ENCODE assay signal across 19 mouse cellular contexts in the genomic region with DNA sequence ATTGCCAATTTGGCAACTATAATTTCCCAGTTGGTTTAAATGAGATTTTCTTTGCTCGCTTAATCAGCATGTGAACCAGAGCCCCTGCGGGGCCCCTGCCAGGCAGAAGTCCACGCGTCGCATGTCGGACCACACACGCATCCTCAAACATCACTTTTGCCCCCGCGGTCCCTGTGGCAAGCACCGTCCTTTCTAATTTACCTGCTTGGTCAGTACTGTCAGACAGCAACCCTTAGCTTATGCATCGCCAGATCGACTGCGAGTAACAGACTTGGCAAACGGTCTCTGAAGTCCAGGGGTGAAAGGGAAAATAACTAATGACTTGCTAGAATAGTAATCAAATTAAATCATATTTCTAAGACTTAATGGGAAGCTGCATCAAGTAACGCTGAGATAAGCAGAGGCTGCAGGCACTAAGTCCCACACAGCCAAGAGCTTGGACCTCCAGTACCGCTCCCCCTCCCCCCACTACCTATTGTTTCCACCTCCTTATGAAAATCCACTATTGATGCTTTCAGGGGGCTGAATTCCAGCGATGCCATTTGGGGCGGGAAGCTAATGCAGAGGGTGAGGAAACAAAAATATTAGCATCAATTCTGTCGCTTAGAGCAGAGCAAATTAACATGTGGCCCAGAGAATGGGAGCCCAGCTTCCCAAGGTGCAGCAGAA.
DNase-seq lines count a peak whose midpoint lies in the region; ATAC-seq and TF ChIP-seq lines count a peak whose summit lies in the region.
"Had no signal": no experiment of that assay in that cellular context is flagged by ENCODE, and none has a peak within 500 bp of the region (broad histone marks: within the 10 kb centered on the region; RNA-seq: fewer than 3 reads in every experiment).

No protein-coding gene starts in this region.

- peaks cover 15% of the 10 kb centered on the region for H3K4me1 ChIP-seq in forebrain, embryonic 12.5 days
- peaks cover 11% of the 10 kb centered on the region for H3K4me1 ChIP-seq in hindbrain, embryonic 16.5 days (ENCODE audit: control insufficient read depth, insufficient read depth, low read depth, low read length)
- H3K4me1 ChIP-seq in neural tube, embryonic 13.5 days (replicated peaks): peaks cover 13% of the 10 kb centered on the region
- H3K4me1 ChIP-seq: limb, embryonic 15.5 days had no signal

- no peaks in the 10 kb centered on the region for H3K27me3 ChIP-seq in forebrain, embryonic 12.5 days
- no peaks in the 10 kb centered on the region for H3K27me3 ChIP-seq in hindbrain, embryonic 16.5 days (replicated peaks; ENCODE audit: control insufficient read depth, insufficient read depth, low read length)
- H3K27me3 ChIP-seq in neural tube, embryonic 13.5 days: no peaks in the 10 kb centered on the region
- H3K27me3 ChIP-seq: limb, embryonic 15.5 days had no signal

- peak overlapping the region; percentile 38 for H3K4me3 ChIP-seq in layer of hippocampus, adult 2 months
- peak overlapping the region; percentile 16; the same call in 1 of the 2 replicates for H3K4me3 ChIP-seq in forebrain, embryonic 12.5 days (replicated peaks)
- peak overlapping the region; percentile 32 for H3K4me3 ChIP-seq in hindbrain, embryonic 16.5 days (ENCODE audit: low read length)
- 0 out of 2 replicates have a peak overlapping the region, but pooled peaks have one; percentile 3 for H3K4me3 ChIP-seq in neural tube, embryonic 13.5 days
- H3K4me3 ChIP-seq: erythroblast, embryonic 14.5 days; heart, adult 2 months; limb, embryonic 15.5 days had no signal

- no peak overlapping the region for H3K27ac ChIP-seq in layer of hippocampus, adult 2 months
- H3K27ac ChIP-seq in forebrain, embryonic 12.5 days: no peak overlapping the region
- H3K27ac ChIP-seq in hindbrain, embryonic 16.5 days (ENCODE audit: low read depth, low read length): no peak overlapping the region
- H3K27ac ChIP-seq in neural tube, embryonic 13.5 days (replicated peaks): no peak overlapping the region
- H3K27ac ChIP-seq: heart, adult 2 months; limb, embryonic 15.5 days had no signal

- no peaks in the 10 kb centered on the region for H3K36me3 ChIP-seq in forebrain, embryonic 12.5 days (replicated peaks)
- H3K36me3 ChIP-seq in hindbrain, embryonic 16.5 days (ENCODE audit: control insufficient read depth, insufficient read depth, low read length): no peaks in the 10 kb centered on the region
- H3K36me3 ChIP-seq in neural tube, embryonic 13.5 days: no peaks in the 10 kb centered on the region
- H3K36me3 ChIP-seq: limb, embryonic 15.5 days had no signal

- H3K9me3 ChIP-seq in forebrain, embryonic 12.5 days: no peaks in the 10 kb centered on the region
- peaks cover 4% of the 10 kb centered on the region for H3K9me3 ChIP-seq in hindbrain, embryonic 16.5 days (ENCODE audit: control insufficient read depth, low read length)
- no peaks in the 10 kb centered on the region for H3K9me3 ChIP-seq in neural tube, embryonic 13.5 days
- H3K9me3 ChIP-seq: limb, embryonic 15.5 days had no signal

- DNase-seq in layer of hippocampus, adult 2 months (ENCODE audit: low spot score in 2 of 2): no peak
- DNase-seq in layer of hippocampus, adult 9-11 months: no peak
- DNase-seq in lung, postnatal 14 days: no peak
- no peak for DNase-seq in T-cell, adult 2 months (ENCODE audit: low spot score)
- DNase-seq in Muller cell, postnatal 12 days (ENCODE audit: inconsistent ontology term): no peak
- DNase-seq: cerebellum, adult 11-12 months; heart, adult 2 months; heart, postnatal 36 days; kidney, adult 18-20 months; kidney, postnatal 36 days; lung, adult 2 months; right cerebral cortex, postnatal 14 days; thymus, adult 18-20 months had no signal

- H3K9ac ChIP-seq in forebrain, embryonic 12.5 days: no peak overlapping the region
- peak overlapping the region; percentile 2; the same call in 1 of the 2 replicates for H3K9ac ChIP-seq in hindbrain, embryonic 16.5 days (ENCODE audit: low read depth, low read length)
- H3K9ac ChIP-seq in neural tube, embryonic 13.5 days: no peak overlapping the region
- H3K9ac ChIP-seq: limb, embryonic 15.5 days had no signal

- peak overlapping the region; percentile 49 for H3K4me2 ChIP-seq in forebrain, embryonic 12.5 days
- peak overlapping the region; percentile 66 for H3K4me2 ChIP-seq in hindbrain, embryonic 16.5 days (ENCODE audit: low read length)
- peak overlapping the region; percentile 42 for H3K4me2 ChIP-seq in neural tube, embryonic 13.5 days
- H3K4me2 ChIP-seq: limb, embryonic 15.5 days had no signal

- no peak for ATAC-seq in forebrain, embryonic 12.5 days (ENCODE audit: low FRiP score)
- no peak for ATAC-seq in hindbrain, embryonic 16.5 days
- no peak for ATAC-seq in neural tube, embryonic 13.5 days (ENCODE audit: low read depth)
- ATAC-seq: activated CD4-positive, CD25-positive, alpha-beta regulatory T cell, adult 4 months had no signal

- WGBS in forebrain, embryonic 12.5 days: 35% methylated on average over 19 of the region's 19 CpGs
- 29% methylated on average over 19 of the region's 19 CpGs for WGBS in hindbrain, embryonic 16.5 days
- WGBS in neural tube, embryonic 13.5 days: 48% methylated on average over 19 of the region's 19 CpGs

- no peak for TF ChIP-seq CTCF in layer of hippocampus, adult 2 months (conservative IDR thresholded peaks at IDR 0.05)
